Mouse (Mus musculus) lung, adult 2 months (tissue): ENCODE data around the gene Perp. TPM values are rescaled to one million over a fixed set of nuclear protein-coding genes. Genes with fewer than 3 reads are reported as not detected.

Experiments
- DNase-seq: peaks from one replicate; pipeline ENCODE4 v3.0.0; 2022
- H3K4me1 ChIP-seq: fragments of 200-500 bp; 2 replicates; pipeline ENCODE4 v1.6.1; 2011; ENCODE audit warnings: low read length; ENCODE audit not compliant: control insufficient read depth, insufficient read depth
- H3K4me3 ChIP-seq: fragments of 200-500 bp; replicated peaks from 2 replicates; pipeline ENCODE3; 2011; ENCODE audit warnings: low read depth, mild to moderate bottlenecking, control low read depth, low read length; ENCODE audit errors: extremely low read depth
- CTCF ChIP-seq: fragments of 200-500 bp; IDR thresholded peaks from 2 replicates; pipeline ENCODE4 v1.5.1; 2011; ENCODE audit warnings: mild to moderate bottlenecking, low read length, control low read depth; ENCODE audit not compliant: insufficient read depth
- POLR2A ChIP-seq: fragments of 200-500 bp; IDR thresholded peaks from 2 replicates; pipeline ENCODE4 v1.6.1; 2011; ENCODE audit warnings: low read depth, mild to moderate bottlenecking, control low read depth, low read length, borderline replicate concordance; ENCODE audit errors: extremely low read depth
- WGBS: fragments of 180-500 bp; shearing (Covaris S2); methylation state at CpG from one replicate; pipeline ENCODE4 v1.1.7; 2018; 5-methylcytosine and 5-hydroxymethylcytosine counted together
- polyA plus RNA-seq: library from polyadenylated mRNA; depleted of rRNA; stranded (reverse); fragments of >200 nt; gene quantifications from 2 replicates; pipeline ENCODE4 v1.2.3, GENCODE M21; 2012

The Perp gene
- polyA plus RNA-seq, 1 experiment, result 154 TPM

- H3K4me1 ChIP-seq, result no peaks in the 10 kb centered on the region
- H3K4me3 ChIP-seq, result no peak overlapping the region
- WGBS, result 52% methylated on average over 6 of the region's 6 CpGs
- no peak for TF ChIP-seq POLR2A
- TF ChIP-seq CTCF, result no peak; the same call in 1 of the 2 replicates
- peak; percentile 22 for DNase-seq
Measured at GRCm38 (mm10) chr10:18835684-18836479, 8.9 kb upstream of the Perp start.

GRCm38 (mm10) chr10:18839530-18839929 is 5.3 kb upstream of the Perp start:
- no peak overlapping the region for H3K4me3 ChIP-seq
- no peak for DNase-seq
- H3K4me1 ChIP-seq, result no peaks in the 10 kb centered on the region
- WGBS, result 59% methylated on average over 4 of the region's 4 CpGs
- TF ChIP-seq POLR2A, result no peak
- TF ChIP-seq CTCF, result no peak

GRCm38 (mm10) chr10:18840736-18841135 is 4.1 kb upstream of the Perp start:
- WGBS, result 48% methylated on average over 4 of the region's 4 CpGs
- DNase-seq, result no peak

GRCm38 (mm10) chr10:18845287-18845662 is 455 bp downstream of the Perp start:
- WGBS, result 8% methylated on average over 18 of the region's 18 CpGs
- no peak for TF ChIP-seq POLR2A
- Histone ChIP-seq H3K4me3 (peak overlapping the region; percentile 53), H3K4me1 (no peaks in the 10 kb centered on the region)
- DNase-seq, result no peak

More at GRCm38 (mm10) chr10:18840736-18841135, 4.1 kb upstream of the Perp start:
- TF ChIP-seq CTCF (no peak), POLR2A (no peak)
- H3K4me3 ChIP-seq, result no peak overlapping the region
- H3K4me1 ChIP-seq, result no peaks in the 10 kb centered on the region

- no peaks in the 10 kb centered on the region for H3K4me1 ChIP-seq
- 35% methylated on average over 4 of the region's 4 CpGs for WGBS
- DNase-seq, result peak; percentile 21
- TF ChIP-seq CTCF (no peak), POLR2A (no peak)
- H3K4me3 ChIP-seq, result no peak overlapping the region
Measured at GRCm38 (mm10) chr10:18845711-18846110, 891 bp downstream of the Perp start.

GRCm38 (mm10) chr10:18846474-18847264 is 1.8 kb downstream of the Perp start:
- no peak for DNase-seq
- no peak overlapping the region for H3K4me3 ChIP-seq
- WGBS, result 79% methylated on average over 8 of the region's 8 CpGs
- TF ChIP-seq CTCF, result no peak
- no peak for TF ChIP-seq POLR2A
- H3K4me1 ChIP-seq, result no peaks in the 10 kb centered on the region

GRCm38 (mm10) chr10:18850177-18850576 is 5.4 kb downstream of the Perp start:
- no peak overlapping the region for H3K4me3 ChIP-seq
- TF ChIP-seq CTCF (no peak), POLR2A (no peak)
- H3K4me1 ChIP-seq, result no peaks in the 10 kb centered on the region
- 73% methylated on average over 4 of the region's 4 CpGs for WGBS
- DNase-seq, result no peak

- WGBS, result 90% methylated on average over 7 of the region's 7 CpGs
- TF ChIP-seq CTCF (no peak), POLR2A (no peak)
Measured at GRCm38 (mm10) chr10:18853417-18853816, 8.6 kb downstream of the Perp start.

GRCm38 (mm10) chr10:18857244-18857643 is 12.4 kb downstream of the Perp start:
- 86% methylated on average over 4 of the region's 4 CpGs for WGBS

More at GRCm38 (mm10) chr10:18853417-18853816, 8.6 kb downstream of the Perp start:
- H3K4me3 ChIP-seq, result no peak overlapping the region
- DNase-seq, result no peak
- no peaks in the 10 kb centered on the region for H3K4me1 ChIP-seq

GRCm38 (mm10) chr10:18859632-18860031 is 14.8 kb downstream of the Perp start:
- TF ChIP-seq CTCF, result no peak
- TF ChIP-seq POLR2A, result no peak
- H3K4me3 ChIP-seq, result no peak overlapping the region
- 51% methylated on average over 3 of the region's 3 CpGs for WGBS
- H3K4me1 ChIP-seq, result no peaks in the 10 kb centered on the region
- DNase-seq, result no peak

More at GRCm38 (mm10) chr10:18857244-18857643, 12.4 kb downstream of the Perp start:
- TF ChIP-seq CTCF (no peak), POLR2A (no peak)
- H3K4me3 ChIP-seq, result no peak overlapping the region
- H3K4me1 ChIP-seq, result no peaks in the 10 kb centered on the region
- no peak for DNase-seq
